Mouse (Mus musculus) T-helper 1 cell (primary cell): Measurements from ENCODE around the gene Zfp991.
"Not testable (repeated sequence)": the region's sequence is repeated elsewhere in the genome, so short reads cannot be mapped to it uniquely, and the experiment has no call there.

ENCODE experiments used
- in situ Hi-C: fragments of 300-600 bp; cut with MboI, MseI; formaldehyde crosslinking; loops from one replicate; pipeline ENCODE4 v1.15.1; 2025; ENCODE audit warnings: high pct_unique_total_duplicates

Zfp991 gene

GRCm38 (mm10) chr4:147181141-147181685 is 49.4 kb downstream of the Zfp991 start:
- in situ Hi-C loops = loop anchor here (25.0 kb wide), 1 partner anchor 1119 kb away; no protein-coding TSS in a partner anchor

- in situ Hi-C loops = loop anchor here (25.0 kb wide), 1 partner anchor 1120 kb away; no protein-coding TSS in a partner anchor
Measured at GRCm38 (mm10) chr4:147181969-147182705, 50.3 kb downstream of the Zfp991 start.

GRCm38 (mm10) chr4:147186824-147187223 is 55.0 kb downstream of the Zfp991 start:
- in situ Hi-C loops = loop anchor here (25.0 kb wide), 1 partner anchor 1125 kb away; no protein-coding TSS in a partner anchor

- in situ Hi-C loops = loop anchor here (25.0 kb wide), 1 partner anchor 1125 kb away; no protein-coding TSS in a partner anchor
Measured at GRCm38 (mm10) chr4:147187283-147187965, 55.6 kb downstream of the Zfp991 start.

- in situ Hi-C loops = loop anchor here (5.0 to 25.0 kb wide), 2 partner anchors 1133 to 1348 kb away; no protein-coding TSS in a partner anchor
Measured at GRCm38 (mm10) chr4:147195186-147195585, 63.3 kb downstream of the Zfp991 start.

GRCm38 (mm10) chr4:147197210-147197609 is 65.4 kb downstream of the Zfp991 start:
- in situ Hi-C loops = loop anchor here (5.0 to 25.0 kb wide), 2 partner anchors 1135 to 1350 kb away; no protein-coding TSS in a partner anchor

- in situ Hi-C loops = loop anchor here (5.0 to 25.0 kb wide), 2 partner anchors 1137 to 1352 kb away; no protein-coding TSS in a partner anchor
Measured at GRCm38 (mm10) chr4:147199055-147199750, 67.4 kb downstream of the Zfp991 start.

GRCm38 (mm10) chr4:147201920-147202660 is 70.3 kb downstream of the Zfp991 start:
- in situ Hi-C loops = not testable (repeated sequence)

- in situ Hi-C loops = not testable (repeated sequence)
Measured at GRCm38 (mm10) chr4:147212182-147212928, 80.5 kb downstream of the Zfp991 start.

GRCm38 (mm10) chr4:147214233-147214632 is 82.4 kb downstream of the Zfp991 start:
- in situ Hi-C loops = not testable (repeated sequence)

GRCm38 (mm10) chr4:147217676-147218075 is 85.8 kb downstream of the Zfp991 start:
- in situ Hi-C loops = loop anchor here (5.0 kb wide), 1 partner anchor 90 kb away; no protein-coding TSS in a partner anchor

- in situ Hi-C loops = loop anchor here (5.0 kb wide), 1 partner anchor 92 kb away; no protein-coding TSS in a partner anchor
Measured at GRCm38 (mm10) chr4:147219319-147220070, 87.7 kb downstream of the Zfp991 start.

GRCm38 (mm10) chr4:147220226-147220625 is 88.4 kb downstream of the Zfp991 start:
- in situ Hi-C loops = not testable (repeated sequence)

GRCm38 (mm10) chr4:147222021-147222420 is 90.2 kb downstream of the Zfp991 start:
- in situ Hi-C loops = not testable (repeated sequence)

- in situ Hi-C loops = not testable (repeated sequence)
Measured at GRCm38 (mm10) chr4:147223778-147224435, 92.1 kb downstream of the Zfp991 start.

- in situ Hi-C loops = loop anchor here (25.0 kb wide), 2 partner anchors 413 to 963 kb away; no protein-coding TSS in a partner anchor
Measured at GRCm38 (mm10) chr4:147225616-147226015, 93.8 kb downstream of the Zfp991 start.

GRCm38 (mm10) chr4:147230026-147230425 is 98.2 kb downstream of the Zfp991 start:
- in situ Hi-C loops = loop anchor here (5.0 to 25.0 kb wide), 6 partner anchors 85 to 1713 kb away; partner anchors contain the start of gene Zfp989
